Mouse (Mus musculus) left cerebral cortex, postnatal 10 days (tissue): ENCODE measurements at regions not wholly inside any gene's neighbourhood (a gene's known extent, or its start where the extent isn't known, plus 50 kb on each side); places are given as distances from the start of the nearest gene placed in this dataset.

ENCODE experiments used
- DNase-seq, 2 experiments: peaks; one replicate each; pipeline ENCODE4 v3.0.0; 2021 to 2022; ENCODE audit warnings: low spot score in 2 of 2, mixed read lengths in 1 of 2; ENCODE audit errors: extremely low spot score in 1 of 2
- intact Hi-C: fragments of 180-260 bp; cut with DNase I; formaldehyde crosslinking; loops from one replicate; pipeline ENCODE4 v1.15.1; 2025

DNA sequence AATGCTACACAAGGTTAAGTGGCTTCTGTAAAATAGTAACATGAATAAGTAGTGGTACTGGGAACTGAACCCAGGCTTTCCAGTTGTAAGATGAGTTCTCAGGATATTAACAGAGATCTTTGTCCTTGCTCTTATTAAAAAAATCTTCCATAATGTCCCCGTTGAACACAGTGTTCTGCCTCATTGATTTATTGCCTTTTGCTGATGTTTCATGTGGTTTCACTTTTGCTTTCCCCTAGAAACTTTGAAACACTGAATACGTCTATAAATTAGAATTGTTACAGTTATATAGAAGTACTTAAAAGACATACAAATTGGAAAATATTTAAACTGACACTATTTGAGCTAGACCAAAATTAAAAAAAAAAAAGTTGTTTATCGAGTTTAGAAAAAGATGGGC lies 166.8 kb upstream of the Epha7 start:
- intact Hi-C loops = no loop called here
- no peak for DNase-seq

DNA sequence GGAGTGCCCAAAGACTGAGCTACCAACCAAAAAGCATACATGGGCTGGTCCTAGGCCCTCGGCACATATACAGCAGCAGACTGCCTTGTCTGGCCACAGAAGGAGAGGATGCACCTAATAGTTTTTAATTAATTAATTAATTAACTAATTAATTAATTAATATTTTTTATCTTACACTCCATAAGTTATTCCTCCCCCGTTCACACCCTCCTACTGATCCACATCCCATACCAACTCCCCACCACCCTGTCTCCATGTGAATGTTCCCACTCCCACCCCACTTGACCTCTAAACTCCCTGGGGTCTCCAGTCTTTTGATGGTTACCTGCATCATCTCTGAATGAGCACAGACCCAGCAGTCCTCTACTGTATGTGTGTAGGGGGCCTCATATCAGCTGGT lies 153.5 kb upstream of the Epha7 start:
- intact Hi-C loops = no loop called here
- DNase-seq = no peak

DNA sequence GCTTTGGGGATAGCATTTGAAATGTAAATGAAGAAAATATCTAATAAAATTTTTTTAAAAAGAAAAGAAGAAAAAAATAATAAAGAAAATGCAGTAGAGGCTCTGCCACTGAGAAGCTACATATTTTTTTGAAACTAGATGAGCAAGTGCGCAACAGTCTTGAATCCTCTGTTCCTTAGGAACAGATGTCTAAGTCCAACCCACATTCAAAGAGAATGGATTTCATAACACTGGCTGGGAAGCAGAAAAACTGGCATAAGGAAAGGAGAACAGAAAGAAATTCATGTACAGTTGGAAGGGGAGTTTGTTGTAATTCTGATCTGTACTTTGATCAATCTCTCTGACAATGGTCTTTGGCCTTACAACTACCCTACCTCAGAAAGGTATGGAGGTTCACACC lies 114.8 kb upstream of the Epha7 start:
- DNase-seq = no peak

DNA sequence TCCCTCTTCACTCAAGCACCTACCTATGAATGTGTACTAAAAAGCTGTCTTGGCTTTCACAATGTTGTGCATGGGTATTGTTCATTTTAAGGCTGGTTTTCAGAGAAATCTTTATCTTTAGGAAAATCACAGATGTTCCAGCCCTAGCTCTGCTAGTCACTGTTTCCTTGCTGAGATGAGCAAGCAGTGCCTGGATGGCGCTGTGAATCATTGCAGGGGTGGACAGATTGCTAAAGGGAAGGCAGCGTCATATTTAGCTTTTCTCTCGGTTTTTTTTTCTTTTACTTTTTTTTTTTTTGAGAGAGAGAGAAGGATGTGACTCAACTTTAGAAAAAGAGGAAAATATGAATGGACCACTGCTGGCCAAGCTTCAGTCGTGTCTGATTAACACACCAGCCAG lies 112.5 kb upstream of the Epha7 start:
- intact Hi-C loops = no loop called here
- DNase-seq = peak in 1 of 2 experiments; percentile 21

More for the DNA sequence above, 114.8 kb upstream of the Epha7 start:
- intact Hi-C loops = no loop called here

DNA sequence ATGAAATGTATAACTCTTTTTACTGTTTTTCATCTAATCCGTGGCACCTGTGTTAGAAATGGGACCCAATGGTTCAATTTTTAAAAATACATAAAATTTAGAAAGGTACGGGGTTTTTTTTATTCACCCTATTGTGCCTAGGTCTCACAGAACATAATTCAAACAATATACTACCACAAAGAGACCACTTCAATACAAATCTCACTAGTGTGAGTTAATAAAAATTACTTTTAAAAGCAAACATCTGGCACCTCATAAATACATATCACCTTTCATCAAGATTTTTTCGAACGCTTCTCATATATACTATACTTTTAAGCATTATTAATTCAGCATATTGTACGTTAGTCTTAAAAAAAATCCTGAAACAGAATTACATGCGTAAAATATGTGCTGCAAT lies 109.6 kb upstream of the Epha7 start:
- intact Hi-C loops = no loop called here
- DNase-seq = no peak
